Mouse (Mus musculus): ENCODE results near the gene Tmprss11e. TPM values are rescaled to one million over a fixed set of nuclear protein-coding genes. Genes with fewer than 3 reads are reported as not detected.

The Tmprss11e gene
- polyA plus RNA-seq, 1 experiment: not detected

DNA sequence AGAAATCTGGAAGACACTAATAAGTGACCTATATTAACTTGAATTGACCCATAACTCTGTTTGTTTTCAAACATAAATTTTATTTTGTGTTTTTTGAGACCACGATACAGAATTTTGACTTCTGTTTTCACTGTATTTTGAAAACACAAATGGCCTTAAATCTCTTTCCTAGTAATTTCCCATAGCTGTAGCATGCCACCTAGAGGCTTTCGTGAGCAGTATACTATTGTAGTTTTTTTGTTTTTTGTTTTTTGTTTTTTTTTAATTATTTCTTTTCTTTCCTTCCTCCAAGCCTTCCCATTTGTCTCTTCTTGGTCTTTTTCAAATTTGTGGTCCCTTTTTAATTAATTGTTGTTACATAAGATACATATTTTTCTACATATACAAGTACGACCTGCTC, 40.7 kb downstream of the Tmprss11e start:
- TF ChIP-seq POLR2A (IDR thresholded peaks at IDR 0.05; ENCODE audit: low read depth, low read length) (no peak), CTCF (IDR thresholded peaks at IDR 0.05; ENCODE audit: borderline replicate concordance, insufficient read depth, low read length) (no peak)
- Histone ChIP-seq H3K4me3 (ENCODE audit: insufficient read depth, low read length) (no peak overlapping the region), H3K4me1 (ENCODE audit: control insufficient read depth, insufficient read depth, low read length) (no peaks in the 10 kb centered on the region), H3K27ac (ENCODE audit: insufficient read depth, low read length) (no peak overlapping the region)

DNA sequence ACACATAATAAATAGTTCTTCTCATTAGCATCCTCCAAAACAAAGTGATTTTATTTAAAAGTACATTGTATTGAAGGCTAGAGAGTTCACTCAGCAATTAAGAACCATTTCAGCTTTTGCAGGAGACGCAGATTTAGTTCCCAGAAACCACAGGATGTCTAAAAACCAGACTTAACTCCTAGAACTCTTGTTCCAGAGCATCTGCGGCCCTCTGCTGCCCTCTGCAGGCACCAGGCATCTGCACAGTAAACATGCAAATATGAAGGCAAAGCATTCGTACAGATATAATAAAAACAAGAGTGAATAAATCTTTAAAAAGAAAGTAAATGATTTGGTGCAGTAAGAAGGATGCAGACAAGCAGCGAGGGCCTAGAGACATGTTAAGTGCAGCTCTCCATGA, 60.9 kb downstream of the Tmprss11e start:
- Histone ChIP-seq H3K27ac (ENCODE audit: insufficient read depth, low read length) (no peak overlapping the region), H3K4me1 (ENCODE audit: control insufficient read depth, insufficient read depth, low read length) (no peaks in the 10 kb centered on the region), H3K4me3 (ENCODE audit: insufficient read depth, low read length) (no peak overlapping the region)
- TF ChIP-seq POLR2A (IDR thresholded peaks at IDR 0.05; ENCODE audit: low read depth, low read length) (no peak), CTCF (IDR thresholded peaks at IDR 0.05; ENCODE audit: borderline replicate concordance, insufficient read depth, low read length) (peak; percentile 71; the same call in 1 of the 2 replicates)

DNA sequence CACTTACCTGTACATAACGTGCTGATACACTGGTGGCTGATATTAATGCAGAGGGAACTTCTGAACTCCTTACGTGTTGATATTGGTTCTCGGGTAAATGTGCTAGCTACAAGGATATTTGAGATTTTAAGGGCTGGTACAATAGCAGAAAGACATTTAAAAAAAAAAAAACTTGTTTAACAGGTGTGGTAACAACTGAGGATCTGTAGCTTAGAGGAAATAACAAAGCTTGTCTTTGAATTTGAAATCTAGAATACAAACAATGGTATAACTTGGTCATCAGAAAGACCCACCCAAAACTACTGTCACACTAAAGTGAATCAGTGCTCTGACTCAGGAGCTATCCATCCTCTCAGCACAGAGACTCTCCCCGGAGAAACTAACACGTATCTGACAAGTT, 69.4 kb downstream of the Tmprss11e start, which contains the start of gene Tmprss11b:
TSS of gene Tmprss11b (minus strand) at position 101 of the 400 bp plus-strand sequence.
- TF ChIP-seq CTCF (IDR thresholded peaks at IDR 0.05; ENCODE audit: borderline replicate concordance, insufficient read depth, low read length): no peak
- no peak for TF ChIP-seq POLR2A (IDR thresholded peaks at IDR 0.05; ENCODE audit: low read depth, low read length)
- Histone ChIP-seq H3K4me1 (ENCODE audit: control insufficient read depth, insufficient read depth, low read length) (no peaks in the 10 kb centered on the region), H3K4me3 (ENCODE audit: insufficient read depth, low read length) (no peak within 1 kb of the TSS), H3K27ac (ENCODE audit: insufficient read depth, low read length) (no peak within 1 kb of the TSS)

Other genes with a start within 250 kb of the Tmprss11e start
- gene Tmprss11g, start 227.2 kb downstream of the Tmprss11e start, polyA plus RNA-seq (2011; ENCODE audit: insufficient read length, low read depth, missing spikeins): not detected in 2 replicates
- not detected in 2 replicates for gene Tmprss11f, start 113.4 kb downstream of the Tmprss11e start, polyA plus RNA-seq (2011; ENCODE audit: insufficient read length, low read depth, missing spikeins)
- not detected in 2 replicates for gene Tmprss11b, start 69.5 kb downstream of the Tmprss11e start, polyA plus RNA-seq (2011; ENCODE audit: insufficient read length, low read depth, missing spikeins)
- gene Ythdc1, start 58.4 kb upstream of the Tmprss11e start, polyA plus RNA-seq (2011; ENCODE audit: insufficient read length, low read depth, missing spikeins): 48.1 and 58.5 TPM in 2 replicates
- not detected in 2 replicates for gene Ugt2b34, start 161.1 kb upstream of the Tmprss11e start, polyA plus RNA-seq (2011; ENCODE audit: insufficient read length, low read depth, missing spikeins)
- gene Ugt2b1, start 180.7 kb upstream of the Tmprss11e start, polyA plus RNA-seq (2011; ENCODE audit: insufficient read length, low read depth, missing spikeins): not detected in 2 replicates